Mouse (Mus musculus) cortical plate, adult 2 months (tissue): Measurements from ENCODE around the gene Akirin1.

Experiments
- CTCF ChIP-seq: fragments of 200-500 bp; IDR thresholded peaks from 2 replicates; pipeline ENCODE4 v1.5.1; 2011; ENCODE audit warnings: mild to moderate bottlenecking, control low read depth, low read length; ENCODE audit not compliant: insufficient read depth; ENCODE audit errors: extremely low read depth
- POLR2A ChIP-seq: fragments of 200-500 bp; IDR thresholded peaks from 2 replicates; pipeline ENCODE4 v1.6.1; 2011; ENCODE audit warnings: mild to moderate bottlenecking, low read length, control low read depth; ENCODE audit not compliant: insufficient read depth; ENCODE audit errors: extremely low read depth

- TF ChIP-seq CTCF (no peak), POLR2A (no peak)
These were observed 11.4 kb downstream of the Akirin1 start for GRCm38 (mm10) chr4:123738708-123739107.
